Mouse (Mus musculus): ENCODE measurements around the gene Cdc37. TPM values are rescaled to one million over a fixed set of nuclear protein-coding genes. Genes with fewer than 3 reads are reported as not detected.
A peak's percentile ranks its signal among the peaks of the same experiment; 100 is the strongest.

The Cdc37 gene
- total RNA-seq, 4 experiments from 2014 or later, result 162 to 190 (median 174) TPM

- no peak for DNase-seq
Observed at GRCm38 (mm10) chr9:21167140-21168097, 17.6 kb upstream of the Cdc37 start.

- no peak for DNase-seq
Observed at GRCm38 (mm10) chr9:21166516-21166915, 16.7 kb upstream of the Cdc37 start.

GRCm38 (mm10) chr9:21165952-21166451 lies 16.2 kb upstream of the Cdc37 start:
- DNase-seq, result no peak

- no peak for DNase-seq
Observed at GRCm38 (mm10) chr9:21165041-21165951, 15.5 kb upstream of the Cdc37 start, which contains the start of gene Pde4a. TSS of gene Pde4a (plus strand) at chr9:21165714.

- DNase-seq, result no peak
Observed at GRCm38 (mm10) chr9:21164072-21164471, 14.3 kb upstream of the Cdc37 start.

- no peak for DNase-seq
Observed at GRCm38 (mm10) chr9:21163086-21164050, 13.6 kb upstream of the Cdc37 start.

GRCm38 (mm10) chr9:21161209-21161909 lies 11.6 kb upstream of the Cdc37 start:
- peak; percentile 85 for DNase-seq

GRCm38 (mm10) chr9:21154787-21155186 lies 5.0 kb upstream of the Cdc37 start:
- no peak for DNase-seq

- no peak for DNase-seq
Observed at GRCm38 (mm10) chr9:21153833-21154232, 4.1 kb upstream of the Cdc37 start.

- DNase-seq, result no peak
Observed at GRCm38 (mm10) chr9:21153331-21153730, 3.5 kb upstream of the Cdc37 start.

GRCm38 (mm10) chr9:21152715-21153114 lies 2.9 kb upstream of the Cdc37 start:
- DNase-seq, result no peak

GRCm38 (mm10) chr9:21149077-21149653 lies 617 bp downstream of the Cdc37 start:
- DNase-seq, result no peak

GRCm38 (mm10) chr9:21148427-21148826 lies 1.4 kb downstream of the Cdc37 start:
- DNase-seq, result no peak

- DNase-seq, result no peak
Observed at GRCm38 (mm10) chr9:21146722-21147121, 3.1 kb downstream of the Cdc37 start.

GRCm38 (mm10) chr9:21145431-21145830 lies 4.4 kb downstream of the Cdc37 start:
- DNase-seq, result no peak

GRCm38 (mm10) chr9:21144361-21144760 lies 5.4 kb downstream of the Cdc37 start:
- no peak for DNase-seq

- no peak for DNase-seq
Observed at GRCm38 (mm10) chr9:21141922-21142321, 7.9 kb downstream of the Cdc37 start.

GRCm38 (mm10) chr9:21138386-21138785 lies 11.4 kb downstream of the Cdc37 start:
- DNase-seq, result no peak

GRCm38 (mm10) chr9:21137229-21137628 lies 12.6 kb downstream of the Cdc37 start:
- DNase-seq, result no peak

- no peak for DNase-seq
Observed at GRCm38 (mm10) chr9:21136401-21136800, 13.4 kb downstream of the Cdc37 start.

Measured in adrenal gland, adult 8-10 months (tissue).